Mouse (Mus musculus) erythroblast, adult 5-6 weeks (primary cell): ENCODE results near the gene Comtd1. TPM values are rescaled to one million over a fixed set of nuclear protein-coding genes. Genes with fewer than 3 reads are reported as not detected.

ENCODE experiments used
- ATAC-seq: replicated peaks from 2 replicates; pipeline ENCODE4 v1.8.0; 2016; ENCODE audit warnings: moderate number of reproducible peaks, mild to moderate bottlenecking, moderate TSS enrichment, inconsistent platforms; ENCODE audit not compliant: poor library complexity, low FRiP score, severe bottlenecking
- total RNA-seq, 2 experiments: library from RNA; stranded (forward) in 1 of 2; stranded (reverse) in 1 of 2; fragments of 150-400 nt in 1 of 2; fragments of 200-764, 138-1000 nt in 1 of 2; gene quantifications; 2 replicates each; pipeline versions ENCODE4 v1.2.3 to v1.2.4; 2015 to 2017; ENCODE audit warnings: low replicate concordance in 2 of 2

The Comtd1 gene
- total RNA-seq, 2 experiments from 2014 or later = 2.5 to 4.5 TPM

- no peak for ATAC-seq
Observed at GRCm38 (mm10) chr14:21809418-21809817, 39.4 kb downstream of the Comtd1 start.

GRCm38 (mm10) chr14:21808208-21808922, 40.4 kb downstream of the Comtd1 start:
- ATAC-seq = no peak

GRCm38 (mm10) chr14:21806631-21807160, 42.1 kb downstream of the Comtd1 start:
- ATAC-seq = no peak

- ATAC-seq = no peak
Observed at GRCm38 (mm10) chr14:21806203-21806602, 42.6 kb downstream of the Comtd1 start.

- no peak for ATAC-seq
Observed at GRCm38 (mm10) chr14:21802543-21803206, 46.1 kb downstream of the Comtd1 start.

GRCm38 (mm10) chr14:21801624-21802023, 47.2 kb downstream of the Comtd1 start:
- ATAC-seq = no peak

- no peak for ATAC-seq
Observed at GRCm38 (mm10) chr14:21800641-21801040, 48.1 kb downstream of the Comtd1 start.

Other genes with a start within 250 kb of the Comtd1 start
- gene Dupd1, start 134.4 kb downstream of the Comtd1 start, total RNA-seq (2015; ENCODE audit: low replicate concordance) = not detected in 2 replicates
- not detected in 2 replicates for gene Dupd1, start 134.4 kb downstream of the Comtd1 start, total RNA-seq (2017; ENCODE audit: low replicate concordance)
- gene Samd8, start 98.4 kb downstream of the Comtd1 start, total RNA-seq (2015; ENCODE audit: low replicate concordance) = 3.8 and 10.2 TPM in 2 replicates
- gene Samd8, start 98.4 kb downstream of the Comtd1 start, total RNA-seq (2017; ENCODE audit: low replicate concordance) = 1.8 and 2.1 TPM in 2 replicates
- gene Dusp13, start 97.8 kb downstream of the Comtd1 start, total RNA-seq (2015; ENCODE audit: low replicate concordance) = not detected in 2 replicates
- gene Dusp13, start 97.8 kb downstream of the Comtd1 start, total RNA-seq (2017; ENCODE audit: low replicate concordance) = not detected in 2 replicates
- gene Vdac2, start 23.7 kb downstream of the Comtd1 start, total RNA-seq (2015; ENCODE audit: low replicate concordance) = 85.7 and 89.7 TPM in 2 replicates
- 72.2 and 93.7 TPM in 2 replicates for gene Vdac2, start 23.7 kb downstream of the Comtd1 start, total RNA-seq (2017; ENCODE audit: low replicate concordance)
- 0.38 TPM in 1 of 2 replicates, not detected in the other for gene Zfp503, start 140.6 kb upstream of the Comtd1 start, total RNA-seq (2015; ENCODE audit: low replicate concordance)
- 0.60 TPM in 1 of 2 replicates, not detected in the other for gene Zfp503, start 140.6 kb upstream of the Comtd1 start, total RNA-seq (2017; ENCODE audit: low replicate concordance)
- 2.1 TPM in 1 of 2 replicates, not detected in the other for gene Lrmda, start 170.7 kb upstream of the Comtd1 start, total RNA-seq (2015; ENCODE audit: low replicate concordance)
- gene Lrmda, start 170.7 kb upstream of the Comtd1 start, total RNA-seq (2017; ENCODE audit: low replicate concordance) = 1.5 and 16.0 TPM in 2 replicates